Mouse (Mus musculus): ENCODE measurements at regions not wholly inside any gene's neighbourhood (a gene's known extent, or its start where the extent isn't known, plus 50 kb on each side); places are given as distances from the start of the nearest gene placed in this dataset.
"Not testable (repeated sequence)": the region's sequence is repeated elsewhere in the genome, so short reads cannot be mapped to it uniquely, and the experiment has no call there.

GRCm38 (mm10) chr16:21102033-21102432 lies 51.8 kb downstream of the Teddm3 start:
- DNase-seq: not testable (repeated sequence)

GRCm38 (mm10) chr16:21100126-21100525 lies 53.7 kb downstream of the Teddm3 start:
- not testable (repeated sequence) for DNase-seq

GRCm38 (mm10) chr16:21074779-21075148 lies 79.0 kb downstream of the Teddm3 start:
- DNase-seq: no peak

- DNase-seq: not testable (repeated sequence)
Observed at GRCm38 (mm10) chr16:21074082-21074778, 79.6 kb downstream of the Teddm3 start.

GRCm38 (mm10) chr16:21060211-21060610 lies 93.6 kb downstream of the Teddm3 start:
- no peak for DNase-seq

GRCm38 (mm10) chr16:21054772-21055171 lies 99.0 kb downstream of the Teddm3 start:
- no peak for DNase-seq

- not testable (repeated sequence) for DNase-seq
Observed at GRCm38 (mm10) chr16:21022087-21022486, 131.7 kb downstream of the Teddm3 start.

- DNase-seq: no peak
Observed at GRCm38 (mm10) chr16:21004871-21005270, 148.9 kb downstream of the Teddm3 start.

- no peak for DNase-seq
Observed at GRCm38 (mm10) chr16:21001126-21001525, 152.7 kb downstream of the Teddm3 start.

GRCm38 (mm10) chr16:20990524-20990923 lies 163.3 kb downstream of the Teddm3 start:
- no peak for DNase-seq

GRCm38 (mm10) chr16:20975406-20975805 lies 178.4 kb downstream of the Teddm3 start:
- DNase-seq: no peak

GRCm38 (mm10) chr16:20972442-20972841 lies 181.4 kb downstream of the Teddm3 start:
- no peak for DNase-seq

GRCm38 (mm10) chr16:20958905-20959304 lies 194.9 kb downstream of the Teddm3 start:
- DNase-seq: peak; percentile 3

GRCm38 (mm10) chr16:20936722-20937121 lies 202.4 kb upstream of the Thpo start:
- DNase-seq: no peak

- not testable (repeated sequence) for DNase-seq
Observed at GRCm38 (mm10) chr16:20934846-20935245, 200.5 kb upstream of the Thpo start.

- DNase-seq: not testable (repeated sequence)
Observed at GRCm38 (mm10) chr16:20930003-20930402, 195.7 kb upstream of the Thpo start.

- DNase-seq: not testable (repeated sequence)
Observed at GRCm38 (mm10) chr16:20925776-20926175, 191.5 kb upstream of the Thpo start.

GRCm38 (mm10) chr16:20910864-20911263 lies 176.6 kb upstream of the Thpo start:
- not testable (repeated sequence) for DNase-seq

GRCm38 (mm10) chr16:20908467-20909351 lies 174.4 kb upstream of the Thpo start:
- DNase-seq: not testable (repeated sequence)

GRCm38 (mm10) chr16:20895734-20896133 lies 161.4 kb upstream of the Thpo start:
- peak; percentile 45 for DNase-seq

GRCm38 (mm10) chr16:20871726-20872125 lies 137.4 kb upstream of the Thpo start:
- no peak for DNase-seq

- no peak for DNase-seq
Observed at GRCm38 (mm10) chr16:20866771-20867170, 132.5 kb upstream of the Thpo start.

- DNase-seq: no peak
Observed at GRCm38 (mm10) chr16:20861256-20861655, 126.9 kb upstream of the Thpo start.

GRCm38 (mm10) chr16:20860606-20861005 lies 126.3 kb upstream of the Thpo start:
- DNase-seq: not testable (repeated sequence)

Measured in cerebellum, adult 9-10 months (tissue).